Mouse (Mus musculus) CD8-positive naive resting alpha-beta T cell, adult 2 months (primary cell): ENCODE results near the gene Rcbtb2.

Source experiments
- DNase-seq, 2 experiments: peaks; one replicate each; pipeline ENCODE4 v3.0.0; 2022; ENCODE audit warnings: low read depth in 2 of 2, low spot score in 2 of 2

Gene Rcbtb2

GRCm38 (mm10) chr14:73254412-73254811, 131.6 kb downstream of the Rcbtb2 start:
- no peak for DNase-seq

- peak; percentile 7 to 19 for DNase-seq
Observed at GRCm38 (mm10) chr14:73255426-73255970, 132.7 kb downstream of the Rcbtb2 start.

DNA sequence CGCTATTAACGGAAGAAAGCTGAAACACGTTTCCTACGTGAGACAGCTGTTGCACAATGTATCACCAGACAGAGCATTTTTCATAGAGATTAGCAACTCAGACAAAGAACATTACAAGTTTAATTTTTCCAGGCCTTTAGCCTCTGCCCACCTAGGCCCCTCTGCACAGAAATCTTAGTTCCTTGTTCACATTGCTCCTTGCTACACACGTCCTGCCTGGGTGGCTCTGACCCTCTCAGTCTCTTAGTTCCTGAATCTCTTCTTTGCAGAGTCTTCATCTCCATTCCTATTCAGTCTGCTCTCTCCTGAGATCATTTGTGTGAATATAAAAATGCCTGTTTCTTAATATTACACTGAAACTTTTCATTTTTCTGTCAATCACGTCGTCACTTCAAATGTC, 134.5 kb downstream of the Rcbtb2 start:
- no peak for DNase-seq
